Mouse (Mus musculus): Measurements from ENCODE around the gene Nectin3.

GRCm38 (mm10) chr16:46356663-46357062, 141.7 kb downstream of the Nectin3 start:
- no peak for TF ChIP-seq CTCF (conservative IDR thresholded peaks at IDR 0.05; ENCODE audit: insufficient read depth, insufficient read length, low read depth, low read length)
- TF ChIP-seq POLR2A (IDR thresholded peaks at IDR 0.05; ENCODE audit: low read depth, low read length) = no peak
